18 mouse cellular contexts compared by ENCODE assay signal in genomic region chr17:35031880-35032279, GRCm38 (mm10). TPM values are rescaled to one million over a fixed set of nuclear protein-coding genes. Genes with fewer than 3 reads are reported as not detected.
"Had no signal": no experiment of that assay in that cellular context is flagged by ENCODE, and none has a peak within 500 bp of the region (broad histone marks: within the 10 kb centered on the region; RNA-seq: fewer than 3 reads in every experiment).

No protein-coding gene starts in this region.

- DNase-seq: kidney, adult 2 months; kidney, postnatal 36 days; layer of hippocampus, adult 9-11 months; layer of hippocampus, postnatal 36 days; lung, postnatal 14 days; right cerebral cortex, postnatal 4 days; spleen, adult 18-20 months; thymus, adult 2 months; thymus, postnatal 25 days had no signal

- H3K27me3 ChIP-seq: kidney, embryonic 15.5 days; limb, embryonic 12.5 days; liver, embryonic 15.5 days; lung, embryonic 15.5 days; midbrain, embryonic 15.5 days; neural tube, embryonic 12.5 days had no signal

- H3K36me3 ChIP-seq: kidney, embryonic 15.5 days; limb, embryonic 12.5 days; liver, embryonic 15.5 days; lung, embryonic 15.5 days; midbrain, embryonic 15.5 days; neural tube, embryonic 12.5 days had no signal

- ATAC-seq: intestine, embryonic 16.5 days; midbrain, embryonic 15.5 days had no signal

- H3K9me3 ChIP-seq: kidney, embryonic 15.5 days; limb, embryonic 12.5 days; liver, embryonic 15.5 days; lung, embryonic 15.5 days; midbrain, embryonic 15.5 days; neural tube, embryonic 12.5 days had no signal

- H3K4me3 ChIP-seq: kidney, embryonic 15.5 days; limb, embryonic 12.5 days; liver, embryonic 15.5 days; lung, embryonic 15.5 days; midbrain, embryonic 15.5 days; neural tube, embryonic 12.5 days had no signal

RNA-seq across cellular contexts. Expression of gene Sapcd1, which starts 4.1 kb away (rescaled TPM):
- total RNA-seq: liver, adult 2 months; monocyte, adult 5-6 weeks had no signal

RNA-seq across cellular contexts. Expression of gene Vwa7, which starts 15.5 kb away (rescaled TPM):
- total RNA-seq: monocyte, adult 5-6 weeks had no signal

RNA-seq across cellular contexts. Expression of gene Ddah2, which starts 27.0 kb away (rescaled TPM):
- total RNA-seq: monocyte, adult 5-6 weeks had no signal
